14 mouse cellular contexts compared by ENCODE assay signal in genomic region chr5:115619690-115620089, GRCm38 (mm10).
"Had no signal": no experiment of that assay in that cellular context is flagged by ENCODE, and none has a peak within 500 bp of the region (broad histone marks: within the 10 kb centered on the region; RNA-seq: fewer than 3 reads in every experiment).

No protein-coding gene starts in this region.

- H3K4me1 ChIP-seq: kidney, embryonic 15.5 days; limb, embryonic 13.5 days; midbrain, embryonic 13.5 days; neural tube, embryonic 15.5 days had no signal

- H3K4me3 ChIP-seq: kidney, embryonic 15.5 days; limb, embryonic 13.5 days; midbrain, embryonic 13.5 days; myocyte; neural tube, embryonic 15.5 days had no signal

- DNase-seq: kidney, adult 18-20 months; kidney, postnatal 25 days; lung, adult 2 months; lung, postnatal 10 days; right cerebral cortex, adult 18-20 months; right cerebral cortex, postnatal 25 days; thymus, postnatal 36 days had no signal

- ATAC-seq: midbrain, embryonic 13.5 days had no signal

- H3K9me3 ChIP-seq: kidney, embryonic 15.5 days; limb, embryonic 13.5 days; midbrain, embryonic 13.5 days; neural tube, embryonic 15.5 days had no signal

- H3K27ac ChIP-seq: kidney, embryonic 15.5 days; limb, embryonic 13.5 days; liver, embryonic 14.5 days; macrophage; midbrain, embryonic 13.5 days; neural tube, embryonic 15.5 days had no signal

- H3K4me2 ChIP-seq: kidney, embryonic 15.5 days; limb, embryonic 13.5 days; midbrain, embryonic 13.5 days; neural tube, embryonic 15.5 days had no signal

- H3K9ac ChIP-seq: kidney, embryonic 15.5 days; limb, embryonic 13.5 days; liver, embryonic 14.5 days; midbrain, embryonic 13.5 days; neural tube, embryonic 15.5 days had no signal

- H3K27me3 ChIP-seq: kidney, embryonic 15.5 days; limb, embryonic 13.5 days; midbrain, embryonic 13.5 days; neural tube, embryonic 15.5 days had no signal
